Mouse (Mus musculus) kidney, adult 2 months (tissue): Measurements from ENCODE around the gene Pgbd5.

Experiments
- CTCF ChIP-seq: fragments of 200-500 bp; conservative IDR thresholded peaks from 2 replicates; pipeline ENCODE4 v1.5.1; 2011; ENCODE audit warnings: low read depth, mild to moderate bottlenecking, control low read depth, low read length, moderate library complexity, mixed read lengths; ENCODE audit not compliant: insufficient read depth, insufficient read length
- POLR2A ChIP-seq: fragments of 200-500 bp; IDR thresholded peaks from one replicate; pipeline ENCODE4 v1.6.1; 2011; ENCODE audit warnings: low read depth, low read length, control low read depth

DNA sequence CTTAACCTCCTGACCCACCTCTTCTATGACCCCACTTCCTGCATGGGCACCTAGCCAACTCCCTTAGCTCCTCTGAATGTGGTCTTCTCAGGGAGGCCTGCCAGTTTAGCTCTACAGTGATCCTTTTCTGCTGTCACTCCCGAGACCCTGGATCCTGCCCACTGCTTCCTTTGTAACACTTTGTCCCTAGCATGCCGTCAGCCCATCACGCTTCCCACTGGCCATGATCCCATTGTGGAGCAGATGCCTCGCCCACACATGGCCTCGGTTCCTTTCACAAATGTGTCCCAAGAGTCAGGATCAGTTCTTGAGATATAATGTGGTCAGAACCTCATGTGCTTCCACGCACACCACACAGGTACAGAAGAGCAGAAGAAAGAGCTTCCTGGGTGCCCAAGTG is 21.3 kb downstream of the Pgbd5 start:
- TF ChIP-seq POLR2A: no peak
- TF ChIP-seq CTCF: no peak
